Mouse (Mus musculus): Measurements from ENCODE around the gene Prr7. TPM values are rescaled to one million over a fixed set of nuclear protein-coding genes. Genes with fewer than 3 reads are reported as not detected.
A peak's percentile ranks its signal among the peaks of the same experiment; 100 is the strongest.

The Prr7 gene
- polyA plus RNA-seq, 1 experiment from 2014 or later, result 0.30 TPM

DNA sequence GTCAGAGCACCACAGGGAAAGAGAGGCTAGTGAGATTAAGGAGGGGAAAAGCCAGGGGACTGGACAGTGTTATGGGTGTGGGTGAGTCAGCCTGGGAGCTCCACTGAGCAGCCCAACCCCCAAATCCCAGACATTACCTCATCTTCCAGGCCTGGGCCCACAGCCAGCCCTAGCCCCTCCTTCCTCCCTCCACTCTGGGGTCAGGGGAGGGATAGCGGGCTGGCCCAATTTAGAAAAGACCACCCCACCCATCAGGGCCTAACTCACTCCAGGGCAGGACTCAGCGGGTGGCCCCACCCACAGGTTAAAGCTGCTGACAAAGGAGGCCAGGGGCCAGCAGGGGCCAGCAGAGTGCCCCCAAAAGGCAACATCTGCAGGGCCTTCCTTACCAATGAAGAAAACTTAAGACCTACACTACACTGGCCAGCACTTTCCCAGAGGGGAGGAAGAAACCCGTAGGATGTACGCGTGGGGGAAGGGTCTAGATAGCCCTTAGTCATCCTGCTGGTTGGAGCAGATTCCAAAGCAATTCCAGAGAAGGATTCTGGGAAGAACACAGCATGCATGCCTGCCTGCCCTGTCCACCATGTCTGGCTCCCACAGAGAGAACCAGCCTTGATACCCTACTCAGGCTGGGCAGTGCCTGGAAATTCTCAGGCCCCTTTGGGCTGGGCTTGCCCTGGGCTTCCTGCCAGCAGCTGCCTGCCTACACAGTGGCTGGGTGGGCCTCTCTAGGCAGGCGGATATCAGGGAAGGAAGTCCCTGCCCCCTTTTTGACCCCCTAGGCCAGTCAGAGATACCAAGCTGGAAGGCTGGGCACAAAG lies 46.8 kb downstream of the Prr7 start:
- Histone ChIP-seq H3K27ac (replicated peaks in 1 of 2; ENCODE audit: control insufficient read depth in 1 of 2, insufficient read depth in 1 of 2, low read depth in 2 of 2, low read length in 2 of 2) (peak overlapping the region; percentile 97 to 99), H3K4me3 (ENCODE audit: control insufficient read depth in 1 of 2, insufficient read depth in 1 of 2, low read depth in 1 of 2, low read length in 2 of 2) (peak overlapping the region; percentile 21 to 99), H3K4me1 (ENCODE audit: control insufficient read depth in 2 of 2, insufficient read depth in 2 of 2, low read length in 2 of 2) (peaks cover 29 to 41% of the 10 kb centered on the region in 2 experiments), H3K4me2 (ENCODE audit: low read length) (peak overlapping the region; percentile 92), H3K36me3 (ENCODE audit: control insufficient read depth, insufficient read depth, low read length) (peaks cover 54% of the 10 kb centered on the region), H3K27me3 (ENCODE audit: control insufficient read depth, insufficient read depth, low read length) (peaks cover 8% of the 10 kb centered on the region), H3K9me3 (ENCODE audit: control insufficient read depth, low read length) (no peaks in the 10 kb centered on the region), H3K9ac (ENCODE audit: low read length) (peak overlapping the region; percentile 99)
- 3% methylated on average over 6 of the region's 6 CpGs for WGBS
- ATAC-seq (ENCODE audit: insufficient number of reproducible peaks, insufficient read depth, low FRiP score, low read depth), result peak; percentile 78

DNA sequence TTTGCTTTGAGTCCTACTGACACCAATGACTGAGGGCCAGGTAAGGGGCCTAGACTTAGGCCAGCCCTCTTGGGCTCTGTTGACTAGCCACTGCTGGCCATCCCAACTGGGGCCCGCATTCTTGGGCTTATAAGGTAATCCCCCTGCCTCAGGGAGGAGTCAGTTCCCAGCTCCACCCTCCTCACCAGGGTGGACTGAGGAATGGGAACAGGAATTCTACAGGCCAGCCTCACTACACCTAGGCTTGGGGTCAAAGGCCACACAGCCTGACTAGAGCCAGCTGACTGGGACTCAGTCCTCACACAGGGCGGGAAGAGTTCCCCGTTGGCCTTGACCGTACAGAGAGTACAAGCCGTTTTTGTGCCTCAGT lies 47.4 kb downstream of the Prr7 start:
- no peaks in the 10 kb centered on the region for H3K9me3 ChIP-seq (ENCODE audit: control insufficient read depth, low read length)
- peak overlapping the region; percentile 84 to 99 for H3K4me3 ChIP-seq (ENCODE audit: control insufficient read depth in 1 of 2, insufficient read depth in 1 of 2, low read depth in 1 of 2, low read length in 2 of 2)
- no peak for ATAC-seq (ENCODE audit: insufficient number of reproducible peaks, insufficient read depth, low FRiP score, low read depth)
- WGBS, result 7% methylated on average over 5 of the region's 5 CpGs
- H3K4me1 ChIP-seq (ENCODE audit: control insufficient read depth in 2 of 2, insufficient read depth in 2 of 2, low read length in 2 of 2), result peaks cover 29 to 41% of the 10 kb centered on the region in 2 experiments
- H3K36me3 ChIP-seq (ENCODE audit: control insufficient read depth, insufficient read depth, low read length), result peaks cover 48% of the 10 kb centered on the region
- H3K27me3 ChIP-seq (ENCODE audit: control insufficient read depth, insufficient read depth, low read length), result peaks cover 8% of the 10 kb centered on the region
- H3K4me2 ChIP-seq (ENCODE audit: low read length), result peak overlapping the region; percentile 92
- peak overlapping the region; percentile 99 for H3K9ac ChIP-seq (ENCODE audit: low read length)
- H3K27ac ChIP-seq (replicated peaks in 1 of 2; ENCODE audit: control insufficient read depth in 1 of 2, insufficient read depth in 1 of 2, low read depth in 2 of 2, low read length in 2 of 2), result peak overlapping the region; percentile 97 to 99

- H3K27me3 ChIP-seq (ENCODE audit: control insufficient read depth, insufficient read depth, low read length), result peaks cover 8% of the 10 kb centered on the region
- H3K4me1 ChIP-seq (ENCODE audit: control insufficient read depth in 2 of 2, insufficient read depth in 2 of 2, low read length in 2 of 2), result peaks cover 29 to 41% of the 10 kb centered on the region in 2 experiments
- H3K4me3 ChIP-seq (ENCODE audit: control insufficient read depth in 1 of 2, insufficient read depth in 1 of 2, low read depth in 1 of 2, low read length in 2 of 2), result peak overlapping the region; percentile 84 to 99
- peaks cover 38% of the 10 kb centered on the region for H3K36me3 ChIP-seq (ENCODE audit: control insufficient read depth, insufficient read depth, low read length)
- H3K27ac ChIP-seq (replicated peaks in 1 of 2; ENCODE audit: control insufficient read depth in 1 of 2, insufficient read depth in 1 of 2, low read depth in 2 of 2, low read length in 2 of 2), result peak overlapping the region; percentile 97 to 99
- peak overlapping the region; percentile 99 for H3K9ac ChIP-seq (ENCODE audit: low read length)
- 1% methylated on average over 25 of the region's 25 CpGs for WGBS
- no peaks in the 10 kb centered on the region for H3K9me3 ChIP-seq (ENCODE audit: control insufficient read depth, low read length)
- H3K4me2 ChIP-seq (ENCODE audit: low read length), result peak overlapping the region; percentile 92
- peak; percentile 41 for ATAC-seq (ENCODE audit: insufficient number of reproducible peaks, insufficient read depth, low FRiP score, low read depth)
These were observed 48.4 kb downstream of the Prr7 start for GRCm38 (mm10) chr13:55512379-55513031.

- H3K27me3 ChIP-seq (ENCODE audit: control insufficient read depth, insufficient read depth, low read length), result peaks cover 14% of the 10 kb centered on the region
- H3K36me3 ChIP-seq (ENCODE audit: control insufficient read depth, insufficient read depth, low read length), result peaks cover 31% of the 10 kb centered on the region
- no peaks in the 10 kb centered on the region for H3K9me3 ChIP-seq (ENCODE audit: control insufficient read depth, low read length)
- H3K27ac ChIP-seq (replicated peaks in 1 of 2; ENCODE audit: control insufficient read depth in 1 of 2, insufficient read depth in 1 of 2, low read depth in 2 of 2, low read length in 2 of 2), result peak within 1 kb of the TSS; percentile 97 to 99
- H3K4me1 ChIP-seq (ENCODE audit: control insufficient read depth in 2 of 2, insufficient read depth in 2 of 2, low read length in 2 of 2), result peaks cover 29 to 40% of the 10 kb centered on the region in 2 experiments
- WGBS, result under 1% methylated on average over 55 of the region's 55 CpGs
- peak within 1 kb of the TSS; percentile 92 for H3K4me2 ChIP-seq (ENCODE audit: low read length)
- H3K4me3 ChIP-seq (ENCODE audit: control insufficient read depth in 1 of 2, insufficient read depth in 1 of 2, low read depth in 1 of 2, low read length in 2 of 2), result peak within 1 kb of the TSS; percentile 84 to 99
- peak within 1 kb of the TSS; percentile 99 for H3K9ac ChIP-seq (ENCODE audit: low read length)
- ATAC-seq (ENCODE audit: insufficient number of reproducible peaks, insufficient read depth, low FRiP score, low read depth), result peak; percentile 40; the same call in 1 of the 2 replicates
These were observed 49.2 kb downstream of the Prr7 start, which contains the start of gene Pdlim7 for GRCm38 (mm10) chr13:55513111-55513748. Pdlim7 (minus strand) TSS chr13:55513676.

DNA sequence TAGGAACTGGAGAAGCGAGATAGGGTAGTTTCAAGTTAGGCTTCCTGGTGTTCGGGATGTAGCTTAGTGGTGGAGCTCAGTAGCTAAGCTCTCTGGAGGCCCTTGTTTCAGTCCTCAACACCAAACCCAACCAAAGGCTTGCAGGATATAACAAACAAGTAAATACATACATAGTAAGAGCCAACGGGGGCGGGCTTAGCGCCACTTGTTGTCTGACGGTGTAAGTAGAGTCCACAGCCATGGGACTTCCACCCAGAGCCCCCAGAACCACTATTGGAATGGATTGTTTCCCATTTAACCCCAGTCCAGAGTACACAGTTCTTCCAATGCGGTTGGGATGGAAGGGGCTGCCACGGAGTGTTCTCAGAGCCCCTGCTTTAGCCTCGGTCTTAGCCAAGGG lies 49.8 kb downstream of the Prr7 start:
- Histone ChIP-seq H3K9ac (ENCODE audit: low read length) (peak overlapping the region; percentile 99; the same call in 1 of the 2 replicates), H3K9me3 (ENCODE audit: control insufficient read depth, low read length) (no peaks in the 10 kb centered on the region), H3K4me2 (ENCODE audit: low read length) (peak overlapping the region; percentile 92), H3K27me3 (ENCODE audit: control insufficient read depth, insufficient read depth, low read length) (peaks cover 14% of the 10 kb centered on the region), H3K27ac (replicated peaks in 1 of 2; ENCODE audit: control insufficient read depth in 1 of 2, insufficient read depth in 1 of 2, low read depth in 2 of 2, low read length in 2 of 2) (no peak overlapping the region), H3K4me1 (ENCODE audit: control insufficient read depth in 2 of 2, insufficient read depth in 2 of 2, low read length in 2 of 2) (peaks cover 29 to 34% of the 10 kb centered on the region in 2 experiments), H3K4me3 (ENCODE audit: control insufficient read depth in 1 of 2, insufficient read depth in 1 of 2, low read depth in 1 of 2, low read length in 2 of 2) (peak overlapping the region in 1 of 2 experiments; percentile 99; a peak in 2 of 4 replicates), H3K36me3 (ENCODE audit: control insufficient read depth, insufficient read depth, low read length) (peaks cover 25% of the 10 kb centered on the region)
- 36% methylated on average over 9 of the region's 9 CpGs for WGBS
- ATAC-seq (ENCODE audit: insufficient number of reproducible peaks, insufficient read depth, low FRiP score, low read depth), result no peak

DNA sequence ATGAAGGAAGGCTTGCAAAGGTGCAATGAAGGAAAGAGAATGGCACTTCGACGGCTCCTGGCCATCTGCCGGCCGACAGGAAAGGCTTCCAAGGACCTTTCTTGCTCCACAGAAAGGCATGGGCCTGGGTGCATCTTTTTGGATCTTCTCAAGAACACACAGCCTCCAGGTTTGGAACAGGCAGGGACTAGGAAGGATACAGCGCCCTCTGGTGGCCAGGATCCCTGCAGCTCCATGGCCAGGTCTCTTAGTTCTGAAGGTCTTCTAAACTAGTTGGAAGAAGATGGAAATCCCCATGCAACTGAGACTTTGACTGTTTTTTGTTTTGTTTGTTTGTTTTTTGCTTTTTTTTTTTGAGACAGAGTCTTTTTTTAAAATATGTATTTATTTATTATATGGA lies 52.9 kb downstream of the Prr7 start:
- no peak overlapping the region for H3K9ac ChIP-seq (ENCODE audit: low read length)
- peaks cover 14% of the 10 kb centered on the region for H3K27me3 ChIP-seq (ENCODE audit: control insufficient read depth, insufficient read depth, low read length)
- H3K9me3 ChIP-seq (ENCODE audit: control insufficient read depth, low read length), result no peaks in the 10 kb centered on the region
- 4% methylated on average over 5 of the region's 5 CpGs for WGBS
- ATAC-seq (ENCODE audit: insufficient number of reproducible peaks, insufficient read depth, low FRiP score, low read depth), result no peak
- no peak overlapping the region for H3K4me3 ChIP-seq (ENCODE audit: control insufficient read depth in 1 of 2, insufficient read depth in 1 of 2, low read depth in 1 of 2, low read length in 2 of 2)
- H3K4me1 ChIP-seq (ENCODE audit: control insufficient read depth in 2 of 2, insufficient read depth in 2 of 2, low read length in 2 of 2), result peaks cover 2 to 3% of the 10 kb centered on the region in 2 experiments; a peak in 3 of 4 replicates
- H3K27ac ChIP-seq (replicated peaks in 1 of 2; ENCODE audit: control insufficient read depth in 1 of 2, insufficient read depth in 1 of 2, low read depth in 2 of 2, low read length in 2 of 2), result no peak overlapping the region
- peaks cover 2% of the 10 kb centered on the region for H3K36me3 ChIP-seq (ENCODE audit: control insufficient read depth, insufficient read depth, low read length)
- H3K4me2 ChIP-seq (ENCODE audit: low read length), result no peak overlapping the region

DNA sequence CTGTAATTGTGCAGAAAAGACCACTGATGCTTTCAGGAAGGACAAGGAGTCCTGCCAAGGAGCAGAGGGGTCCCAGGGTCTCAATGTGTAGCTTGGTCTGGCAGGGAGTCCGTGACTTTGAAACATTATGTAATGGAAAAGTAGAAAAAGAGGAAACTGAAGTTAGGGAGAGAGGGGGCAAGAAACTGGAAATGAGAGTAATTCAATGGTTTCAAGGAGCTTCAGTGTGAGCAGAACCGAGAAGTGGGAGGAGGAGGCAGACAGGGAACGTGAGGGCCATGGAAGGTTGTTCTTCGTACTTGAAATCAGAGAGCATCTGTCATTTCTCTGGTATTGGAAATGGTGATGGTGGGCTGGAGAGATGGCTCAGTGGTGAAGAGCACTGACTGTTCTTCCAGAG lies 55.5 kb downstream of the Prr7 start:
- Histone ChIP-seq H3K4me2 (ENCODE audit: low read length) (no peak overlapping the region), H3K36me3 (ENCODE audit: control insufficient read depth, insufficient read depth, low read length) (no peaks in the 10 kb centered on the region), H3K9ac (ENCODE audit: low read length) (no peak overlapping the region), H3K9me3 (ENCODE audit: control insufficient read depth, low read length) (no peaks in the 10 kb centered on the region), H3K4me1 (ENCODE audit: control insufficient read depth in 2 of 2, insufficient read depth in 2 of 2, low read length in 2 of 2) (peaks cover 0 to 3% of the 10 kb centered on the region in 2 experiments; a peak in 1 of 4 replicates), H3K27ac (replicated peaks in 1 of 2; ENCODE audit: control insufficient read depth in 1 of 2, insufficient read depth in 1 of 2, low read depth in 2 of 2, low read length in 2 of 2) (no peak overlapping the region), H3K27me3 (ENCODE audit: control insufficient read depth, insufficient read depth, low read length) (peaks cover 14% of the 10 kb centered on the region), H3K4me3 (ENCODE audit: control insufficient read depth in 1 of 2, insufficient read depth in 1 of 2, low read depth in 1 of 2, low read length in 2 of 2) (no peak overlapping the region)
- 52% methylated on average over 4 of the region's 4 CpGs for WGBS
- ATAC-seq (ENCODE audit: insufficient number of reproducible peaks, insufficient read depth, low FRiP score, low read depth), result no peak
